Mouse (Mus musculus): ENCODE measurements around the gene Snx21.
"Not testable (repeated sequence)": the region's sequence is repeated elsewhere in the genome, so short reads cannot be mapped to it uniquely, and the experiment has no call there.

Gene Snx21

GRCm38 (mm10) chr2:164795868-164796267 lies 10.2 kb downstream of the Snx21 start:
- DNase-seq: no peak

GRCm38 (mm10) chr2:164798554-164798953 lies 12.9 kb downstream of the Snx21 start:
- not testable (repeated sequence) for DNase-seq

- no peak for DNase-seq
Observed at GRCm38 (mm10) chr2:164800252-164801004, 14.8 kb downstream of the Snx21 start.

- no peak for DNase-seq
Observed at GRCm38 (mm10) chr2:164803201-164803920, 17.7 kb downstream of the Snx21 start.

GRCm38 (mm10) chr2:164803921-164804313 lies 18.3 kb downstream of the Snx21 start:
- no peak for DNase-seq

GRCm38 (mm10) chr2:164804533-164805331 lies 19.1 kb downstream of the Snx21 start, which contains the start of the genes Acot8 and Zswim3:
Acot8 (minus strand) TSS chr2:164804882.
Zswim3 (plus strand) TSS chr2:164805098.
- DNase-seq: peak; percentile 94

GRCm38 (mm10) chr2:164805332-164805718 lies 19.7 kb downstream of the Snx21 start:
- peak; percentile 27 for DNase-seq

GRCm38 (mm10) chr2:164806614-164807013 lies 21.0 kb downstream of the Snx21 start:
- DNase-seq: no peak

- DNase-seq: no peak
Observed at GRCm38 (mm10) chr2:164813557-164813956, 27.9 kb downstream of the Snx21 start.

GRCm38 (mm10) chr2:164815348-164815747 lies 29.7 kb downstream of the Snx21 start:
- no peak for DNase-seq

- DNase-seq: no peak
Observed at GRCm38 (mm10) chr2:164815821-164816220, 30.2 kb downstream of the Snx21 start.

- no peak for DNase-seq
Observed at GRCm38 (mm10) chr2:164817206-164817605, 31.6 kb downstream of the Snx21 start.

- DNase-seq: no peak
Observed at GRCm38 (mm10) chr2:164817703-164818102, 32.1 kb downstream of the Snx21 start.

GRCm38 (mm10) chr2:164821060-164821459 lies 35.4 kb downstream of the Snx21 start:
- no peak for DNase-seq

GRCm38 (mm10) chr2:164822636-164823165 lies 37.1 kb downstream of the Snx21 start, which contains the start of gene Zswim1:
Zswim1 (plus strand) TSS chr2:164822686.
- DNase-seq: peak; percentile 99

GRCm38 (mm10) chr2:164823181-164823585 lies 37.6 kb downstream of the Snx21 start:
- DNase-seq: no peak

GRCm38 (mm10) chr2:164823969-164824368 lies 38.3 kb downstream of the Snx21 start:
- DNase-seq: no peak

- DNase-seq: no peak
Observed at GRCm38 (mm10) chr2:164825521-164825920, 39.9 kb downstream of the Snx21 start.

- no peak for DNase-seq
Observed at GRCm38 (mm10) chr2:164827146-164827850, 41.7 kb downstream of the Snx21 start.

GRCm38 (mm10) chr2:164828437-164828836 lies 42.8 kb downstream of the Snx21 start, which contains the start of gene Spata25:
Spata25 (minus strand) TSS chr2:164828537.
- no peak for DNase-seq

- no peak for DNase-seq
Observed at GRCm38 (mm10) chr2:164829090-164829489, 43.5 kb downstream of the Snx21 start.

- DNase-seq: no peak
Observed at GRCm38 (mm10) chr2:164831029-164831428, 45.4 kb downstream of the Snx21 start.

Measured in right cerebral cortex, postnatal 14 days (tissue).